Mouse (Mus musculus) 3T3-L1 (cell line): Measurements from ENCODE around the gene Mob3a.

Experiments used
- DNase-seq: peaks from one replicate; pipeline ENCODE4 v3.0.0-alpha.2; 2015; ENCODE audit warnings: low read depth, low spot score

Mob3a gene

GRCm38 (mm10) chr10:80677942-80678436 is 23.8 kb downstream of the Mob3a start, which contains the start of gene Mknk2:
Mknk2 (minus strand) TSS chr10:80678112.
- peak; percentile 96 for DNase-seq

GRCm38 (mm10) chr10:80677128-80677875 is 24.5 kb downstream of the Mob3a start:
- peak; percentile 78 for DNase-seq

GRCm38 (mm10) chr10:80676198-80676928 is 25.4 kb downstream of the Mob3a start:
- DNase-seq = peak; percentile 99

- DNase-seq = no peak
These were observed 26.2 kb downstream of the Mob3a start for GRCm38 (mm10) chr10:80675405-80676197.

- peak; percentile 50 for DNase-seq
These were observed 26.8 kb downstream of the Mob3a start for GRCm38 (mm10) chr10:80674851-80675404.

GRCm38 (mm10) chr10:80674161-80674711 is 27.5 kb downstream of the Mob3a start:
- peak; percentile 73 for DNase-seq

- DNase-seq = no peak
These were observed 28.1 kb downstream of the Mob3a start for GRCm38 (mm10) chr10:80673690-80674089.

- DNase-seq = no peak
These were observed 29.7 kb downstream of the Mob3a start for GRCm38 (mm10) chr10:80671936-80672690.

GRCm38 (mm10) chr10:80671251-80671650 is 30.5 kb downstream of the Mob3a start:
- no peak for DNase-seq

- DNase-seq = no peak
These were observed 31.2 kb downstream of the Mob3a start for GRCm38 (mm10) chr10:80670531-80670930.

GRCm38 (mm10) chr10:80669737-80670485 is 31.9 kb downstream of the Mob3a start:
- DNase-seq = peak; percentile 58

- DNase-seq = no peak
These were observed 32.8 kb downstream of the Mob3a start for GRCm38 (mm10) chr10:80669018-80669417.

GRCm38 (mm10) chr10:80668614-80669013 is 33.2 kb downstream of the Mob3a start:
- no peak for DNase-seq

- no peak for DNase-seq
These were observed 34.9 kb downstream of the Mob3a start for GRCm38 (mm10) chr10:80666837-80667412.

- no peak for DNase-seq
These were observed 35.6 kb downstream of the Mob3a start for GRCm38 (mm10) chr10:80665981-80666733.

GRCm38 (mm10) chr10:80665459-80665858 is 36.3 kb downstream of the Mob3a start:
- DNase-seq = no peak

GRCm38 (mm10) chr10:80665016-80665380 is 36.8 kb downstream of the Mob3a start:
- peak; percentile 72 for DNase-seq

GRCm38 (mm10) chr10:80664197-80665015 is 37.4 kb downstream of the Mob3a start:
- peak; percentile 88 for DNase-seq
